Mouse (Mus musculus): Measurements from ENCODE around the gene Fh1. TPM values are rescaled to one million over a fixed set of nuclear protein-coding genes. Genes with fewer than 3 reads are reported as not detected.

Fh1 gene
- polyA plus RNA-seq (2014; fragmentation: Illumina TruSeq; extraction: RNeasy Lipid Tissue Mini Kit (QIAGEN cat#74804); ENCODE audit: low read depth, low replicate concordance), result 555 TPM

DNA sequence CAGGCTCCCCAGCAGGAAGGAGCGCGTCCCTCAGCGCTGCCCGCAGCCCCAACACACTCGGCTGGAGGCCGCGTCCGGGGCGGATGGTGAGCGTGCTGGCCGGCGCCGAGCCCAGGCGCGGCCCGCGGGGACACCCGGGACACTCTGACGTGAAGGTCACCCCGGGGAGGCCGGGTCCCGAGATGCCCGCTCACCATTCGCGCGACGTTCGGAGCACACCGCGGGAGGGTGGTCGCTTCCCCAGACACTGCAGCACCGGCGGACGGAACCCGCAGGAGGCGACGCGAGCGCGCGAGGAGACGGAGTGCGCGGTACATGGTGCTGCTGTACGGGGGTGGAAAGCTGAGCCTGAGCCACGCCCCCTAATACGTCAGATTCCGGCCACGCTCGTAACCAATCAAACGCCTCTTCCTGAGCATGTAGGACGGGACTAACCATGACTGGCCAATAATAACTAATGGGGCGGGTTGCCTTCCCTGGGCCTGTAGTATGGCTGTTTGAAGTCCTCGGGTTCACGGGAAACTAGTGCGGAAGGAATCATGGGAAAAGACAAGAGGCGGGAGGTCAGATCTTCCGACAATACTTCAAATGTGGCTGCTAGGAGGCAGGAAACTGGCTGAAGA is at the start of gene Fh1:
Gene Fh1, minus strand, starts transcription at position 379 of the 623 bp plus-strand sequence.

DNA sequence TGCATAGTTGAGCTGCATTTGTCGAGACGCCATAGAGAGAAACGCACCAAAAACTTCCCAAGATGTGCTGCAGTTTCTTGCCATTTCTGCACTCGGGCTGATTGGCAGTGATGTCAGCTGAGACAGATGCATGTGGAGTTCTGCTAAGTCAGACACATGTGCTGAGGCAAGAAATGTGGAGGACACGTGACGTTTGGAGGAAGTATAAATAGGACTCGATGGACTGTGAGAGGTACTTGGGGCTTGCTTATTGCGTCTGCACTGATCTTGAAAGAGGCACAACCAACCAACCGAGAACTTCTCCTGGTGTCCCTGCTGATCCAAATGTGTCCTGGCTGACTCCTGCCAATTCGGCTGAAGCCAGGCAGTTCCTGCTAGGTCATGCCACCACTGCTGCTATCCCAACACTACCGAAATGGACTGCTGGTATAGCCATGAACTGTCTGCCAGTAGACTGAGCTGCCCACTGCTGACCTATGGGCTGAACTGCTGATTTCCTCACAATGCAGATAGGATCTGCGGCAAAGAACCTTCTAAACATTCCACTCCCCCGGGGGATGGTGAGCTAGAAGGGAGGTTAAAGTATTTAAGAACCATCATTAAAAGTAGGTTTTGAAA is 5.5 kb downstream of the Fh1 start, which contains the start of gene Kmo:
Gene Kmo, plus strand, starts transcription at position 568 of the 618 bp plus-strand sequence.

Other genes with a start within 250 kb of the Fh1 start
- 4.8 TPM for gene Rgs7, start 133.1 kb downstream of the Fh1 start, polyA plus RNA-seq (2014; fragmentation: Illumina TruSeq; extraction: RNeasy Lipid Tissue Mini Kit (QIAGEN cat#74804); ENCODE audit: low read depth, low replicate concordance)
- 0.63 TPM for gene Kmo, start 5.3 kb downstream of the Fh1 start, polyA plus RNA-seq (2014; fragmentation: Illumina TruSeq; extraction: RNeasy Lipid Tissue Mini Kit (QIAGEN cat#74804); ENCODE audit: low read depth, low replicate concordance)
- gene Opn3, start 67.1 kb upstream of the Fh1 start, polyA plus RNA-seq (2014; fragmentation: Illumina TruSeq; extraction: RNeasy Lipid Tissue Mini Kit (QIAGEN cat#74804); ENCODE audit: low read depth, low replicate concordance), result 1.8 TPM
- 4.7 TPM for gene Chml, start 67.3 kb upstream of the Fh1 start, polyA plus RNA-seq (2014; fragmentation: Illumina TruSeq; extraction: RNeasy Lipid Tissue Mini Kit (QIAGEN cat#74804); ENCODE audit: low read depth, low replicate concordance)
- not detected for gene Wdr64, start 73.0 kb upstream of the Fh1 start, polyA plus RNA-seq (2014; fragmentation: Illumina TruSeq; extraction: RNeasy Lipid Tissue Mini Kit (QIAGEN cat#74804); ENCODE audit: low read depth, low replicate concordance)

Measured in heart, adult 10 weeks (tissue).